Mouse (Mus musculus): ENCODE measurements around the gene Uts2. TPM values are rescaled to one million over a fixed set of nuclear protein-coding genes. Genes with fewer than 3 reads are reported as not detected.
A peak's percentile ranks its signal among the peaks of the same experiment; 100 is the strongest.

Gene Uts2
- polyA plus RNA-seq, 1 experiment from 2014 or later: not detected

DNA sequence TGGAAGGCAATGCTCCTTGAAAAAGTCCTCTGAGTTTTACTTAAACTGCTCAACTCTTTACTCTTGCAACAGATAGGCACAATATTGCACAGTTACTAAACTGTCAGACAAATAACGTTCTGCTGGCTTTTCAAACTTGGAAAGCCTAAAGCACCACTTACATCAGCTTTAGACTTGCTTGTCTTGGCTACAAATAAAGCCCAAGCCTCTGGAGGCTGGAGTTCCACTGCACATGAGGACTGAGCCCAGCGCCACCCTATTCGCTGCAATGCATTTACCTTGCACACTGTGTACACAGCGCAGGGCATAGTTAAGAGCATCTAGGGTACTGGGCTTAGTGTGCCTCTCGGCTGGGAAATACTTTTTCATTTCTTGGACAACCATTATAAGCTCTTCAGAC lies 46.4 kb downstream of the Uts2 start:
- Histone ChIP-seq H3K4me1 (ENCODE audit: control insufficient read depth, insufficient read depth, low read length) (peaks cover 10% of the 10 kb centered on the region; the same call in 1 of the 2 replicates), H3K27ac (ENCODE audit: low read length) (no peak overlapping the region), H3K9me3 (ENCODE audit: control insufficient read depth, low read length) (no peaks in the 10 kb centered on the region), H3K27me3 (replicated peaks; ENCODE audit: control insufficient read depth, insufficient read depth, low read length) (no peaks in the 10 kb centered on the region), H3K9ac (ENCODE audit: low read depth, low read length) (peak overlapping the region; percentile 70; the same call in 1 of the 2 replicates), H3K4me2 (ENCODE audit: low read depth, low read length) (peak overlapping the region; percentile 98), H3K4me3 (ENCODE audit: low read length) (peak overlapping the region; percentile 56; the same call in 1 of the 2 replicates), H3K36me3 (ENCODE audit: control insufficient read depth, insufficient read depth, low read length) (no peaks in the 10 kb centered on the region)
- WGBS: 28% methylated on average over 5 of the region's 5 CpGs
- no peak for ATAC-seq

DNA sequence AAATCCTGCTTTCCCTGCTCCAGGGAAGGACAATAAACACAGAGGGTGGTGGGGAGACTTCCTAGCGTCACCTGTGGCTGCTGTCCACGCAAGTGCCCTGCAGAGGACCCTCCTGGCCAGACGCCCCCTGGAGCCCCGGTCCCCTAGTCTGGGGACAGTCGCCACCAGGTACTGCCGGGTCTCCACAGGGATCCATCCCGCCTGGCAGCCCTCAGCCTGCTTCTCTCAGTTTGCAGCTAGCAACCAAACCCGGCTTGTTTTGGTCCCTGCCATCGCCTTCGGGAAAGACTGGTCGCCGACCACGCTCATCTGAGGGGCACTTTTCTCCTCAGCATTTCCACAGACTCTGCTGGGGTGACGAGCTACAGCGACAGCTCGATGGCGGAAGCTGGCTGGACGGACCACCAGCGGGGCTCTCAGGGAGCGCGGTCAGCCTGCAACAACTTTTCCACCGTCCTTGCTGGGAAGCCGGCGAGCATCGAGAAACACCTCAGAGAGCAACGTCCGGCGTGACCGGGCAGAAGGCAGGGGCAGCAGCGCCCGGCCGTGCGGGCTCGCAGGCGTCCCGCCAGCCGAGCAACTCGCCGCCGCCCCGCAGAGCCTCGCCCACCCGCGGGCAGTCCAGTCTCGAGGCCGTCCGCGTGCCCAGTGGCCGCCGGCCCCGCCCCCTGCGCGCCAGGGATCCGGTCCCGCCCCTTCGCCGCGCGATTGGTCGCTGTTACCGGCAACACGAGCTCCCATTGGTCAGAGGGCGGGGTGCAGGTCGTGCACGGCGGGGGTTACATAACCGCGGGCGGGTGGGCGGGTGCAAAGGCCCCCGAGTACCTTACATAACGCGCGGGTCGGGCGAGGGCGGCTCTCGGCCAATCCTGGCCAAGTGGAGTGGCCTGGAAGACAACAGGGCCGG lies 47.4 kb downstream of the Uts2 start, which contains the start of gene Per3:
Per3 (minus strand) TSS at position 629 of the 907 bp plus-strand sequence.
- H3K4me1 ChIP-seq (ENCODE audit: control insufficient read depth, insufficient read depth, low read length): peaks cover 10% of the 10 kb centered on the region; the same call in 1 of the 2 replicates
- ATAC-seq: peak; percentile 99
- WGBS: under 1% methylated on average over 65 of the region's 79 CpGs
- H3K27ac ChIP-seq (ENCODE audit: low read length): peak within 1 kb of the TSS; percentile 18; the same call in 1 of the 2 replicates
- peak within 1 kb of the TSS; percentile 70 for H3K9ac ChIP-seq (ENCODE audit: low read depth, low read length)
- no peaks in the 10 kb centered on the region for H3K27me3 ChIP-seq (replicated peaks; ENCODE audit: control insufficient read depth, insufficient read depth, low read length)
- H3K9me3 ChIP-seq (ENCODE audit: control insufficient read depth, low read length): no peaks in the 10 kb centered on the region
- peak within 1 kb of the TSS; percentile 56 for H3K4me3 ChIP-seq (ENCODE audit: low read length)
- peak within 1 kb of the TSS; percentile 98 for H3K4me2 ChIP-seq (ENCODE audit: low read depth, low read length)
- peaks cover 1% of the 10 kb centered on the region; the same call in 1 of the 2 replicates for H3K36me3 ChIP-seq (ENCODE audit: control insufficient read depth, insufficient read depth, low read length)

DNA sequence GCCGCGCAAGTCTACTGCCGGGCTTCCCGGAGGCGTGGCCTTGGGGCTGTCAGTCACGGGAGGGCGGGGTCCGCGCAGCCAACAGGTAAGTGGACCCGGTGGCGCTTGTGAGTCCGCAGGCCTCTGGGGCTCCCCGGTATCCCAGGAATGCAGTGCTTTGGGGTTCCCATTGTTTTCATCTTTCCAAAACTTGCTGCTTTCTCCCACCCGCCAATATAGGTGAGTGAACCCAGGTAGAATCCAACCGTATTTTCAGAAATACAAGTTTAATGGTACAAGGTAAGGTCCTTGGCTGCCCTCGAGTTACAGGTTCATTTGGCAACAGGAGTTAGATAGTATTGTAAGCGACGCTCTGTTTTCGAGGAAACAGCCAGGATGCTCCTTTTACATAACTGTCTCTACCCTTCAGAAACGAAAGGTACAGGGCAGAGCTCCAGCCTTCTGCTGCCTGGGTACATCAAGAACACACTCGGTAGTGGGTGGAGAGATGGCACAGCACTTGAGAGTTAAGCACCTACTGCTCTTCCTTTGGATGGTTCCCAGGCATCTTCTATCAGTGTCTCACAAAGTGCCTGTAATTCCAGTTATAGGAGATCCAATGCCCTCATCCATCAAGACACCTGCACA lies 48.2 kb downstream of the Uts2 start:
- Histone ChIP-seq H3K27ac (ENCODE audit: low read length) (peak overlapping the region; percentile 18; the same call in 1 of the 2 replicates), H3K9ac (ENCODE audit: low read depth, low read length) (peak overlapping the region; percentile 53)

DNA sequence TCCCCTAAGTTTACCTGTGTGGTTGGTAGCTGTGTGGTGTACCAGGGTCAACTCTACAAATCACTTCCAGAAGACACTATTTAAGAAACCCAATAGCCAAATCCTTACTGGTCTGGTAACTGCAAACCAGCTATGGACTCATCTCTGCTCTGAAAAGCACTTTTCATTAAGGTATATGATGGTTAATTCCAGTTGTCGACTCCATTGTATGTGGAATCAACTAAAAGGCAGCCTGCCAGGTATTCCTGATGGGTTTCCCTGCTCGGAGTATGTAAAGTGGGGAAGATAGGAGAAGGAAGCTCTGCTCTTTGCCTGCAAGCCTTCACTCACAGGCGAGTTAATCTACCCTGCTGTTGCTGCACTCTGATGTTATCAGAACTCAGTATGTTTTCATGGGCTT lies 49.6 kb downstream of the Uts2 start:
- Histone ChIP-seq H3K4me1 (ENCODE audit: control insufficient read depth, insufficient read depth, low read length) (peaks cover 10% of the 10 kb centered on the region; the same call in 1 of the 2 replicates), H3K36me3 (ENCODE audit: control insufficient read depth, insufficient read depth, low read length) (peaks cover 3% of the 10 kb centered on the region; the same call in 1 of the 2 replicates), H3K27ac (ENCODE audit: low read length) (no peak overlapping the region), H3K9ac (ENCODE audit: low read depth, low read length) (no peak overlapping the region), H3K4me3 (ENCODE audit: low read length) (no peak overlapping the region), H3K27me3 (replicated peaks; ENCODE audit: control insufficient read depth, insufficient read depth, low read length) (no peaks in the 10 kb centered on the region), H3K9me3 (ENCODE audit: control insufficient read depth, low read length) (no peaks in the 10 kb centered on the region), H3K4me2 (ENCODE audit: low read depth, low read length) (no peak overlapping the region)
- ATAC-seq: no peak
- WGBS: 84% methylated on average over 3 of the region's 3 CpGs

More for the DNA sequence above, 48.2 kb downstream of the Uts2 start:
- H3K4me3 ChIP-seq (ENCODE audit: low read length): peak overlapping the region; percentile 56
- no peaks in the 10 kb centered on the region for H3K27me3 ChIP-seq (replicated peaks; ENCODE audit: control insufficient read depth, insufficient read depth, low read length)
- peaks cover 3% of the 10 kb centered on the region; the same call in 1 of the 2 replicates for H3K36me3 ChIP-seq (ENCODE audit: control insufficient read depth, insufficient read depth, low read length)
- no peaks in the 10 kb centered on the region for H3K9me3 ChIP-seq (ENCODE audit: control insufficient read depth, low read length)
- WGBS: 4% methylated on average over 21 of the region's 21 CpGs
- H3K4me1 ChIP-seq (ENCODE audit: control insufficient read depth, insufficient read depth, low read length): peaks cover 10% of the 10 kb centered on the region; the same call in 1 of the 2 replicates
- H3K4me2 ChIP-seq (ENCODE audit: low read depth, low read length): peak overlapping the region; percentile 98
- ATAC-seq: no peak; the same call in 1 of the 2 replicates

DNA sequence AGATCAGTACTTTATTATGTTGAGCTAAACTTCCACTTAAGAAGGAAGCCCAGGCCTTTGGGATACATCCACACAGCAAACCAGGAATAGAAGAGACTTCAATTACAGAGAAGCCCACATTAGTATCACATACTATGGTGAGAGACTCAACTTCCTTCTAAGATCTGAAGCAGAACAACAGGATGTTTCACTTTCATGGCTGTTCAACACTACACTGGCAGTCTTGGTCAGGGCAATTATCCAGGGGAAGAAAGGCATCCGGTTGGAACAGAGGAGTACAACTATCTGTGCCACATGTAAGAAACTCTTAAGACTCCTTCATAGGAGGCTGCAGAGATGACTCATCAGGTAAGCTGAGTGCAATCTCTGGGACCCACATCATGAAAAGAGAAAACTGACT lies 54.3 kb downstream of the Uts2 start:
- H3K36me3 ChIP-seq (ENCODE audit: control insufficient read depth, insufficient read depth, low read length): peaks cover 3% of the 10 kb centered on the region; the same call in 1 of the 2 replicates
- WGBS: 83% methylated on average over 1 of the region's 1 CpGs
- H3K4me3 ChIP-seq (ENCODE audit: low read length): no peak overlapping the region
- no peaks in the 10 kb centered on the region for H3K27me3 ChIP-seq (replicated peaks; ENCODE audit: control insufficient read depth, insufficient read depth, low read length)
- ATAC-seq: no peak
- no peaks in the 10 kb centered on the region for H3K9me3 ChIP-seq (ENCODE audit: control insufficient read depth, low read length)
- no peak overlapping the region for H3K27ac ChIP-seq (ENCODE audit: low read length)
- no peak overlapping the region for H3K4me2 ChIP-seq (ENCODE audit: low read depth, low read length)
- H3K9ac ChIP-seq (ENCODE audit: low read depth, low read length): no peak overlapping the region
- peaks cover 1% of the 10 kb centered on the region; the same call in 1 of the 2 replicates for H3K4me1 ChIP-seq (ENCODE audit: control insufficient read depth, insufficient read depth, low read length)

Other genes starting within 250 kb of the Uts2 start
- 28.0 and 28.2 TPM in 2 replicates for gene Errfi1, start 143.2 kb upstream of the Uts2 start, polyA plus RNA-seq (2015; fragmentation: Nextera tagmentation; extraction: Ambion mirVana)
- 390 and 416 TPM in 2 replicates for gene Park7, start 82.7 kb upstream of the Uts2 start, polyA plus RNA-seq (2015; fragmentation: Nextera tagmentation; extraction: Ambion mirVana)
- gene Tnfrsf9, start 82.5 kb upstream of the Uts2 start, polyA plus RNA-seq (2015; fragmentation: Nextera tagmentation; extraction: Ambion mirVana): 2.4 and 2.5 TPM in 2 replicates
- gene Per3, start 47.6 kb downstream of the Uts2 start, polyA plus RNA-seq (2015; fragmentation: Nextera tagmentation; extraction: Ambion mirVana): 3.1 and 3.7 TPM in 2 replicates
- gene Vamp3, start 60.9 kb downstream of the Uts2 start, polyA plus RNA-seq (2015; fragmentation: Nextera tagmentation; extraction: Ambion mirVana): 122 TPM in 2 replicates
- not detected in 2 replicates for gene Gm13090, start 92.5 kb downstream of the Uts2 start, polyA plus RNA-seq (2015; fragmentation: Nextera tagmentation; extraction: Ambion mirVana)